ENCODE assay signal across 10 mouse cellular contexts in genomic region chr5:140095203-140095602, GRCm38 (mm10).
A peak's percentile ranks its signal among the peaks of the same experiment; 100 is the strongest.
DNase-seq lines count a peak whose midpoint lies in the region; ATAC-seq and TF ChIP-seq lines count a peak whose summit lies in the region.
"Had no signal": no experiment of that assay in that cellular context is flagged by ENCODE, and none has a peak within 500 bp of the region (broad histone marks: within the 10 kb centered on the region; RNA-seq: fewer than 3 reads in every experiment).

No protein-coding gene starts in this region.

- ATAC-seq in hindbrain, embryonic 13.5 days (ENCODE audit: low FRiP score) = peak; percentile 62
- peak; percentile 50 for ATAC-seq in neural tube, embryonic 15.5 days (ENCODE audit: low FRiP score)
- no peak for ATAC-seq in activated CD4-positive, CD25-positive, alpha-beta regulatory T cell, adult 4 months
- ATAC-seq: lung, postnatal 0 days had no signal

- H3K9ac ChIP-seq in hindbrain, embryonic 13.5 days = no peak overlapping the region
- no peak overlapping the region for H3K9ac ChIP-seq in neural tube, embryonic 15.5 days (replicated peaks)

- H3K4me1 ChIP-seq in hindbrain, embryonic 13.5 days (replicated peaks) = peaks cover 61% of the 10 kb centered on the region
- peaks cover 29% of the 10 kb centered on the region for H3K4me1 ChIP-seq in neural tube, embryonic 15.5 days

- no peaks in the 10 kb centered on the region for H3K9me3 ChIP-seq in hindbrain, embryonic 13.5 days
- no peaks in the 10 kb centered on the region for H3K9me3 ChIP-seq in neural tube, embryonic 15.5 days (replicated peaks)

- no peaks in the 10 kb centered on the region for H3K36me3 ChIP-seq in hindbrain, embryonic 13.5 days
- H3K36me3 ChIP-seq in neural tube, embryonic 15.5 days = no peaks in the 10 kb centered on the region

- H3K4me2 ChIP-seq in hindbrain, embryonic 13.5 days = no peak overlapping the region
- H3K4me2 ChIP-seq in neural tube, embryonic 15.5 days = no peak overlapping the region

- intact Hi-C loops in left cerebral cortex, adult 2 months (cut with DNase I) = no loop called here
- intact Hi-C loops in gastrocnemius, postnatal 36 days (cut with DNase I) = no loop called here

- WGBS in hindbrain, embryonic 13.5 days = 20% methylated on average over 2 of the region's 2 CpGs
- 20% methylated on average over 2 of the region's 2 CpGs for WGBS in neural tube, embryonic 15.5 days

- H3K27ac ChIP-seq in hindbrain, embryonic 13.5 days = peak overlapping the region; percentile 74
- peak overlapping the region; percentile 47 for H3K27ac ChIP-seq in left cerebral cortex, adult 2 months
- peak overlapping the region; percentile 71 for H3K27ac ChIP-seq in neural tube, embryonic 15.5 days (replicated peaks)
- H3K27ac ChIP-seq: gastrocnemius, adult 2 months had no signal

- no peak overlapping the region for H3K4me3 ChIP-seq in hindbrain, embryonic 13.5 days
- no peak overlapping the region for H3K4me3 ChIP-seq in left cerebral cortex, adult 2 months
- no peak overlapping the region for H3K4me3 ChIP-seq in neural tube, embryonic 15.5 days (replicated peaks)
- H3K4me3 ChIP-seq: gastrocnemius, adult 2 months had no signal

- H3K27me3 ChIP-seq in hindbrain, embryonic 13.5 days = no peaks in the 10 kb centered on the region
- no peaks in the 10 kb centered on the region for H3K27me3 ChIP-seq in neural tube, embryonic 15.5 days (replicated peaks)

- TF ChIP-seq CTCF in left cerebral cortex, adult 2 months (IDR thresholded peaks at IDR 0.05) = no peak

- peak; percentile 37 for DNase-seq in embryo, embryonic 11 days
- no peak for DNase-seq in embryo, embryonic 9.5 days (ENCODE audit: extremely low spot score)
- peak in 1 of 2 experiments; percentile 59 for DNase-seq in left cerebral cortex, adult 2 months (ENCODE audit: extremely low spot score in 1 of 2, low spot score in 2 of 2)
- DNase-seq in gastrocnemius, postnatal 36 days = no peak
- DNase-seq in thymus, postnatal 10 days (ENCODE audit: low spot score in 2 of 2) = no peak
- DNase-seq: gastrocnemius, adult 2 months had no signal
